Mouse (Mus musculus) limb, embryonic 13.5 days (tissue): ENCODE data around the gene March6. TPM values are rescaled to one million over a fixed set of nuclear protein-coding genes. Genes with fewer than 3 reads are reported as not detected.
A peak's percentile ranks its signal among the peaks of the same experiment; 100 is the strongest.

Experiments used
- ATAC-seq: fragments of 200-750 bp; cut with Nextera tagmentation; 2 replicates; pipeline ENCODE4 v1.8.0; 2017; ENCODE audit warnings: low read depth, moderate number of reproducible peaks, moderate TSS enrichment; ENCODE audit not compliant: low FRiP score
- H3K27ac ChIP-seq: fragments of 300-500 bp; sonication (generic); 2 replicates; pipeline ENCODE4 v1.5.1; 2015; ENCODE audit warnings: inconsistent platforms, mild to moderate bottlenecking, moderate library complexity
- H3K27me3 ChIP-seq: fragments of 300-500 bp; sonication (generic); 2 replicates; pipeline ENCODE4 v1.6.1; 2015; ENCODE audit warnings: mild to moderate bottlenecking, inconsistent platforms
- H3K36me3 ChIP-seq: fragments of 300-500 bp; sonication (generic); 2 replicates; pipeline ENCODE4 v1.6.1; 2015; ENCODE audit warnings: inconsistent platforms, mild to moderate bottlenecking, moderate library complexity
- H3K4me1 ChIP-seq: fragments of 300-500 bp; sonication (generic); 2 replicates; pipeline ENCODE4 v1.6.1; 2015; ENCODE audit warnings: inconsistent platforms
- H3K4me2 ChIP-seq: fragments of 300-500 bp; sonication (generic); replicated peaks from 2 replicates; pipeline ENCODE4 v1.6.1; 2015; ENCODE audit warnings: inconsistent platforms, mild to moderate bottlenecking, moderate library complexity
- H3K4me3 ChIP-seq: fragments of 300-500 bp; sonication (generic); 2 replicates; pipeline ENCODE4 v1.5.1; 2015; ENCODE audit warnings: moderate library complexity, mild to moderate bottlenecking, inconsistent platforms
- H3K9ac ChIP-seq: fragments of 300-500 bp; sonication (generic); 2 replicates; pipeline ENCODE4 v1.6.1; 2015; ENCODE audit warnings: mild to moderate bottlenecking, inconsistent platforms
- H3K9me3 ChIP-seq: fragments of 300-500 bp; sonication (generic); 2 replicates; pipeline ENCODE4 v1.6.1; 2016; ENCODE audit warnings: inconsistent platforms
- WGBS: fragments of 180-500 bp; shearing (Covaris S2); methylation state at CpG from one replicate; pipeline ENCODE4 v1.1.7; 2015; 5-methylcytosine and 5-hydroxymethylcytosine counted together
- polyA plus RNA-seq: library from polyadenylated mRNA; unstranded; fragments of >200 nt; fragmentation: Nextera tagmentation; extraction: Ambion mirVana; gene quantifications from 2 replicates; pipeline ENCODE4 v1.2.1, GENCODE M21; 2015

The March6 gene
- polyA plus RNA-seq, 1 experiment from 2014 or later, result 32.0 TPM

GRCm38 (mm10) chr15:31529811-31530658 lies 818 bp downstream of the March6 start:
- Histone ChIP-seq H3K9ac (peak overlapping the region; percentile 96), H3K27me3 (no peaks in the 10 kb centered on the region), H3K9me3 (no peaks in the 10 kb centered on the region), H3K4me3 (peak overlapping the region; percentile 92), H3K36me3 (peaks cover 3% of the 10 kb centered on the region; the same call in 1 of the 2 replicates), H3K27ac (peak overlapping the region; percentile 96), H3K4me2 (peak overlapping the region; percentile 80), H3K4me1 (peaks cover 20% of the 10 kb centered on the region)
- under 1% methylated on average over 54 of the region's 56 CpGs for WGBS
- ATAC-seq, result peak; percentile 48

GRCm38 (mm10) chr15:31529103-31529502 lies 1.8 kb downstream of the March6 start:
- H3K9ac ChIP-seq, result peak overlapping the region; percentile 96; the same call in 1 of the 2 replicates
- peaks cover 20% of the 10 kb centered on the region for H3K4me1 ChIP-seq
- H3K27me3 ChIP-seq, result no peaks in the 10 kb centered on the region
- H3K27ac ChIP-seq, result no peak overlapping the region
- H3K4me2 ChIP-seq, result peak overlapping the region; percentile 80
- peak overlapping the region; percentile 92 for H3K4me3 ChIP-seq
- WGBS, result 40% methylated on average over 6 of the region's 6 CpGs
- peaks cover 3% of the 10 kb centered on the region; the same call in 1 of the 2 replicates for H3K36me3 ChIP-seq
- no peaks in the 10 kb centered on the region for H3K9me3 ChIP-seq
- ATAC-seq, result no peak

- Histone ChIP-seq H3K9me3 (no peaks in the 10 kb centered on the region), H3K4me3 (no peak overlapping the region), H3K9ac (no peak overlapping the region), H3K27ac (no peak overlapping the region), H3K4me2 (no peak overlapping the region), H3K27me3 (no peaks in the 10 kb centered on the region), H3K36me3 (peaks cover 3% of the 10 kb centered on the region; the same call in 1 of the 2 replicates), H3K4me1 (peaks cover 20% of the 10 kb centered on the region)
- 92% methylated on average over 4 of the region's 4 CpGs for WGBS
- no peak for ATAC-seq
Measured at GRCm38 (mm10) chr15:31528477-31528876, 2.4 kb downstream of the March6 start.

- H3K36me3 ChIP-seq, result peaks cover 3% of the 10 kb centered on the region; the same call in 1 of the 2 replicates
- no peak overlapping the region for H3K4me3 ChIP-seq
- no peak overlapping the region for H3K4me2 ChIP-seq
- H3K9ac ChIP-seq, result no peak overlapping the region
- H3K9me3 ChIP-seq, result no peaks in the 10 kb centered on the region
- no peaks in the 10 kb centered on the region for H3K27me3 ChIP-seq
- peaks cover 20% of the 10 kb centered on the region for H3K4me1 ChIP-seq
- ATAC-seq, result no peak
- H3K27ac ChIP-seq, result no peak overlapping the region
- 84% methylated on average over 1 of the region's 1 CpGs for WGBS
Measured at GRCm38 (mm10) chr15:31526463-31526862, 4.4 kb downstream of the March6 start.

- Histone ChIP-seq H3K4me2 (no peak overlapping the region), H3K27me3 (no peaks in the 10 kb centered on the region), H3K4me3 (no peak overlapping the region), H3K4me1 (0 out of 2 replicates have a peak, but pooled peaks cover 6% of the 10 kb centered on the region), H3K9me3 (no peaks in the 10 kb centered on the region), H3K9ac (no peak overlapping the region), H3K27ac (no peak overlapping the region), H3K36me3 (no peaks in the 10 kb centered on the region)
- ATAC-seq, result no peak
- 86% methylated on average over 5 of the region's 5 CpGs for WGBS
Measured at GRCm38 (mm10) chr15:31519000-31519399, 11.9 kb downstream of the March6 start.

GRCm38 (mm10) chr15:31518371-31518770 lies 12.5 kb downstream of the March6 start:
- Histone ChIP-seq H3K4me2 (no peak overlapping the region), H3K27me3 (no peaks in the 10 kb centered on the region), H3K9ac (no peak overlapping the region), H3K36me3 (no peaks in the 10 kb centered on the region), H3K4me3 (no peak overlapping the region), H3K27ac (no peak overlapping the region), H3K4me1 (0 out of 2 replicates have a peak, but pooled peaks cover 6% of the 10 kb centered on the region), H3K9me3 (no peaks in the 10 kb centered on the region)
- 86% methylated on average over 2 of the region's 2 CpGs for WGBS
- ATAC-seq, result no peak

GRCm38 (mm10) chr15:31517186-31517585 lies 13.7 kb downstream of the March6 start:
- H3K9ac ChIP-seq, result no peak overlapping the region
- no peaks in the 10 kb centered on the region for H3K9me3 ChIP-seq
- H3K27me3 ChIP-seq, result no peaks in the 10 kb centered on the region
- ATAC-seq, result no peak
- H3K36me3 ChIP-seq, result no peaks in the 10 kb centered on the region
- H3K27ac ChIP-seq, result no peak overlapping the region
- H3K4me2 ChIP-seq, result no peak overlapping the region
- no peak overlapping the region for H3K4me3 ChIP-seq
- WGBS, result 90% methylated on average over 1 of the region's 1 CpGs
- no peaks in the 10 kb centered on the region for H3K4me1 ChIP-seq

- no peak overlapping the region for H3K4me3 ChIP-seq
- no peaks in the 10 kb centered on the region for H3K36me3 ChIP-seq
- H3K4me2 ChIP-seq, result no peak overlapping the region
- no peak overlapping the region for H3K9ac ChIP-seq
- H3K4me1 ChIP-seq, result no peaks in the 10 kb centered on the region; the same call in 1 of the 2 replicates
- 89% methylated on average over 1 of the region's 1 CpGs for WGBS
- H3K9me3 ChIP-seq, result no peaks in the 10 kb centered on the region
- H3K27ac ChIP-seq, result no peak overlapping the region
- H3K27me3 ChIP-seq, result no peaks in the 10 kb centered on the region
- ATAC-seq, result no peak
Measured at GRCm38 (mm10) chr15:31511795-31512194, 19.1 kb downstream of the March6 start.

DNA sequence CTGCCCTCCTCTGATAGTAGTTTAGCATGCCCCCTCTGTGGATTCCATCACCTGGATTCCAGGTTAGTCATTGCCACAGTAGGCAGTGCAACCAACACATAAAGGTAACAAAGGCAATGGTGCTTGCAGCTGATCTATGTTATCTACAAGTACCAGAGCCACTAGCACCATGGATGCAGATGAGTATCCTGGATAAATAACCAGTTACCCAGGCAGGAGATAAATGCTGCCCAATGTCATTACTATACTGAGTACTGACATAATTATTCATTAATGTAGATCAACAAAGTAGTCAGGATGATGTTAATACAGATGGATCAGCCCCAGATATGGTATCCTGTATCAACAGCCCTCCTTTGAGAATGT lies 19.5 kb downstream of the March6 start:
- Histone ChIP-seq H3K27ac (no peak overlapping the region), H3K36me3 (no peaks in the 10 kb centered on the region), H3K27me3 (no peaks in the 10 kb centered on the region), H3K4me3 (no peak overlapping the region), H3K9me3 (no peaks in the 10 kb centered on the region), H3K4me2 (no peak overlapping the region), H3K4me1 (no peaks in the 10 kb centered on the region; the same call in 1 of the 2 replicates), H3K9ac (no peak overlapping the region)
- no peak for ATAC-seq

DNA sequence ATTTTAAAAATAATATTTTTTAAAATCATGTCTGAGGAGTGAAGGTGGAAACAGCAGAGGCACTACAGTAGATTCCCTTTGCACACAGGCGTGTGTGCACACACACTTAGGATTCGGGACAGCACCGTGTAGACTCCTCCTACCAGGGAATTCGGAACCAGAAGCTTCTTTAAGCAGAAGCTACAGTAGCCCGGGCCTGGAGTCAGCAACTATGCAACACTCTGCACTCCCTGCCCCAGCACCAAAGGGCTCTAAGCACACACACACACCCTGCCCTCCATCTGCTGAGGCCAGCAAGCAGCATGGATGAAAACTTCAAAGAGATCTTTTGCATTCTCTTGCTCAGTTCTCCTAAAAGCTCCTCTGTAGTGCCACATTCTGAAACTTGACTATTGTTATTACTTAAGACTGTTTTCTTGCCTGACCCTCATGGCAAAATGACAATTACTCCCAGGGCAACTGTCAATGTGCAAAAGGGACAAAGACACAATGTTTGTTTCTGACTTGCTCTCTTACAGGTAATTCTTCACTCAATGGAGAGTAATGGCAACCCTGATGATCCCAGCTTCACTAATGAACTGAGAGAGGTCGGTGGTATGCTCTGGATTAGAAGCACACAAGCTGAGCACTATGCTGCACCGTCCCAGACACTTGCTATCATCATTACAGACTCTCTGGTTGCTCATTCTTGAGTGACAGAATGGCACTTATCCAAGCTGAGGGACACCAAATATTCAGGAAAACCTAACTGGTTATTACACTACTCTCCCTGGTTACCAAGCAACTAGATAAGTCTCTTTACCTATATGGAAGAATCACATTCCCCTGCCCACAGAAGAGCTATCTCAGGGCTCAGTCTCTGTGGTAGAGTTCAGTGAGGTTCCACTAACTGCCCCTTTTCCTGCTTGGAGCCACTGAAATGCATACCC lies 20.1 kb downstream of the March6 start:
- ATAC-seq, result no peak
- 69% methylated on average over 7 of the region's 7 CpGs for WGBS

DNA sequence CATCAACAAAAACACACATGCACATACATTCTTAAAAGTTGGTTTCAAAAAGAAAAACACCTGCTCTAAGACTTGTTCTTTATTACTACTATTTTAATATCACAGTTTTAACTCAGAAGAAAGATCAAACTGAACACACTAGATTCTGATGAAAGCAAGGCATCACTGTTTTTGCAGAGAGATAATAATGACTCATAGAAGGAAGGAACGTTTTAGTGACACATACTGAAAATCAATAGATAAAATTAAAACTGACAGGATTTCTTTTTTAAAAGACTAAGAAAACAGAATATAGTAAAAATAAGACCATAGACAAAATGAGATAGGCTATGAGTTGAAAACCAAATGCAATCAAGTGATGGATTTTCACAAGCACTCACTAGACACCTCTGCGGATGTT lies 25.8 kb downstream of the March6 start:
- no peaks in the 10 kb centered on the region for H3K9me3 ChIP-seq
- 93% methylated on average over 2 of the region's 2 CpGs for WGBS
- H3K4me1 ChIP-seq, result no peaks in the 10 kb centered on the region
- H3K9ac ChIP-seq, result no peak overlapping the region
- H3K4me2 ChIP-seq, result no peak overlapping the region
- no peak overlapping the region for H3K27ac ChIP-seq
- H3K27me3 ChIP-seq, result no peaks in the 10 kb centered on the region
- peaks cover 24% of the 10 kb centered on the region for H3K36me3 ChIP-seq
- H3K4me3 ChIP-seq, result no peak overlapping the region
- no peak for ATAC-seq

More for the DNA sequence above, 20.1 kb downstream of the March6 start:
- H3K4me3 ChIP-seq, result no peak overlapping the region
- H3K9ac ChIP-seq, result no peak overlapping the region
- no peaks in the 10 kb centered on the region for H3K27me3 ChIP-seq
- H3K27ac ChIP-seq, result no peak overlapping the region
- no peaks in the 10 kb centered on the region; the same call in 1 of the 2 replicates for H3K4me1 ChIP-seq
- no peaks in the 10 kb centered on the region for H3K9me3 ChIP-seq
- no peak overlapping the region for H3K4me2 ChIP-seq
- H3K36me3 ChIP-seq, result no peaks in the 10 kb centered on the region

- no peak overlapping the region for H3K9ac ChIP-seq
- no peak for ATAC-seq
- peaks cover 31% of the 10 kb centered on the region for H3K36me3 ChIP-seq
- H3K4me2 ChIP-seq, result no peak overlapping the region
- H3K4me1 ChIP-seq, result no peaks in the 10 kb centered on the region
- 88% methylated on average over 3 of the region's 3 CpGs for WGBS
- H3K4me3 ChIP-seq, result no peak overlapping the region
- no peak overlapping the region for H3K27ac ChIP-seq
- H3K27me3 ChIP-seq, result no peaks in the 10 kb centered on the region
- H3K9me3 ChIP-seq, result no peaks in the 10 kb centered on the region
Measured at GRCm38 (mm10) chr15:31503447-31503846, 27.4 kb downstream of the March6 start.
